Mouse (Mus musculus) heart, adult 2 months (tissue): ENCODE measurements at regions not wholly inside any gene's neighbourhood (a gene's known extent, or its start where the extent isn't known, plus 50 kb on each side); places are given as distances from the start of the nearest gene placed in this dataset.

ENCODE experiments used
- DNase-seq, 2 experiments: peaks; one replicate each; pipeline ENCODE4 v3.0.0; 2021
- H3K27ac ChIP-seq: fragments of 200-600 bp; 2 replicates; pipeline ENCODE4 v1.8.1; 2022
- H3K27me3 ChIP-seq: fragments of 200-500 bp; 2 replicates; pipeline ENCODE4 v1.6.1; 2012; ENCODE audit warnings: mild to moderate bottlenecking, low read length, inconsistent platforms, mixed read lengths; ENCODE audit not compliant: control insufficient read depth, insufficient read depth
- H3K36me3 ChIP-seq: fragments of 200-500 bp; 2 replicates; pipeline ENCODE4 v1.6.1; 2012; ENCODE audit warnings: low read length, inconsistent platforms; ENCODE audit not compliant: control insufficient read depth, insufficient read depth
- H3K4me1 ChIP-seq: fragments of 200-500 bp; 2 replicates; pipeline ENCODE4 v1.6.1; 2011; ENCODE audit warnings: low read length; ENCODE audit not compliant: control insufficient read depth, insufficient read depth
- H3K4me3 ChIP-seq: fragments of 200-600 bp; 2 replicates; pipeline ENCODE4 v1.8.1; 2022
- H3K79me2 ChIP-seq: fragments of 200-500 bp; replicated peaks from 2 replicates; pipeline ENCODE4 v1.6.1; 2012; ENCODE audit warnings: mild to moderate bottlenecking, inconsistent platforms, low read length, moderate library complexity, mixed read lengths; ENCODE audit not compliant: control insufficient read depth, insufficient read depth
- H3K9ac ChIP-seq: fragments of 200-500 bp; 2 replicates; pipeline ENCODE4 v1.6.1; 2012; ENCODE audit warnings: low read depth, mild to moderate bottlenecking, control low read depth, inconsistent platforms, low read length, mixed read lengths
- CTCF ChIP-seq: fragments of 200-600 bp; IDR thresholded peaks from 2 replicates; pipeline ENCODE4 v1.8.1; 2022; ENCODE audit warnings: antibody characterized with exemption, mild to moderate bottlenecking, moderate library complexity
- EP300 ChIP-seq: fragments of 200-500 bp; IDR thresholded peaks from 2 replicates; pipeline ENCODE4 v1.6.1; 2011; ENCODE audit warnings: low read depth, low read length, control low read depth; ENCODE audit not compliant: insufficient read depth
- POLR2A ChIP-seq: fragments of 200-500 bp; IDR thresholded peaks from 2 replicates; pipeline ENCODE4 v1.6.1; 2011; ENCODE audit warnings: mild to moderate bottlenecking, low read depth, low read length, control low read depth; ENCODE audit not compliant: insufficient read depth
- WGBS: fragments of 180-500 bp; shearing (Covaris S2); methylation state at CpG from one replicate; pipeline ENCODE4 v1.1.7; 2018; 5-methylcytosine and 5-hydroxymethylcytosine counted together
- intact Hi-C: fragments of 180-260 bp; cut with DNase I; formaldehyde crosslinking; loops from one replicate; pipeline ENCODE4 v1.15.1; 2025

GRCm38 (mm10) chr1:153962161-153962720 lies 62.2 kb upstream of the Teddm2 start:
- no peak overlapping the region for H3K9ac ChIP-seq
- intact Hi-C loops, result no loop called here
- H3K27me3 ChIP-seq, result no peaks in the 10 kb centered on the region
- H3K4me3 ChIP-seq, result no peak overlapping the region
- TF ChIP-seq CTCF, result no peak
- TF ChIP-seq POLR2A, result no peak
- no peak for TF ChIP-seq EP300
- H3K27ac ChIP-seq, result no peak overlapping the region
- no peaks in the 10 kb centered on the region for H3K36me3 ChIP-seq
- 29% methylated on average over 8 of the region's 8 CpGs for WGBS
- DNase-seq, result no peak
- no peaks in the 10 kb centered on the region for H3K4me1 ChIP-seq
- no peaks in the 10 kb centered on the region for H3K79me2 ChIP-seq

GRCm38 (mm10) chr1:153963744-153964342 lies 63.8 kb upstream of the Teddm2 start:
- no peak for DNase-seq
- H3K9ac ChIP-seq, result no peak overlapping the region
- intact Hi-C loops, result no loop called here
- no peak overlapping the region for H3K4me3 ChIP-seq
- H3K36me3 ChIP-seq, result no peaks in the 10 kb centered on the region
- H3K27ac ChIP-seq, result no peak overlapping the region
- no peaks in the 10 kb centered on the region for H3K79me2 ChIP-seq
- no peak for TF ChIP-seq CTCF
- TF ChIP-seq EP300, result no peak
- TF ChIP-seq POLR2A, result no peak
- no peaks in the 10 kb centered on the region for H3K27me3 ChIP-seq
- 74% methylated on average over 9 of the region's 9 CpGs for WGBS
- no peaks in the 10 kb centered on the region for H3K4me1 ChIP-seq

GRCm38 (mm10) chr1:153969401-153969800 lies 69.4 kb upstream of the Teddm2 start:
- H3K4me1 ChIP-seq, result no peaks in the 10 kb centered on the region
- TF ChIP-seq CTCF (no peak), EP300 (no peak), POLR2A (no peak)
- no peaks in the 10 kb centered on the region for H3K79me2 ChIP-seq
- no peak overlapping the region for H3K4me3 ChIP-seq
- H3K27me3 ChIP-seq, result no peaks in the 10 kb centered on the region
- WGBS, result 71% methylated on average over 4 of the region's 4 CpGs
- H3K27ac ChIP-seq, result no peak overlapping the region
- H3K9ac ChIP-seq, result no peak overlapping the region
- H3K36me3 ChIP-seq, result no peaks in the 10 kb centered on the region
- no peak for DNase-seq
- intact Hi-C loops, result no loop called here

GRCm38 (mm10) chr1:153974300-153974699 lies 74.3 kb upstream of the Teddm2 start:
- intact Hi-C loops, result no loop called here
- TF ChIP-seq EP300 (no peak), CTCF (no peak), POLR2A (no peak)
- no peak overlapping the region for H3K9ac ChIP-seq
- H3K27me3 ChIP-seq, result no peaks in the 10 kb centered on the region
- no peak for DNase-seq
- H3K4me3 ChIP-seq, result no peak overlapping the region
- no peaks in the 10 kb centered on the region for H3K4me1 ChIP-seq
- WGBS, result 42% methylated on average over 1 of the region's 1 CpGs
- H3K27ac ChIP-seq, result no peak overlapping the region
- H3K36me3 ChIP-seq, result no peaks in the 10 kb centered on the region
- H3K79me2 ChIP-seq, result no peaks in the 10 kb centered on the region

GRCm38 (mm10) chr1:153977963-153978726 lies 78.1 kb upstream of the Teddm2 start:
- Histone ChIP-seq H3K4me1 (peaks cover 1% of the 10 kb centered on the region; the same call in 1 of the 2 replicates), H3K4me3 (no peak overlapping the region), H3K9ac (no peak overlapping the region), H3K36me3 (no peaks in the 10 kb centered on the region), H3K79me2 (no peaks in the 10 kb centered on the region), H3K27me3 (no peaks in the 10 kb centered on the region), H3K27ac (no peak overlapping the region)
- TF ChIP-seq EP300 (no peak), CTCF (no peak), POLR2A (no peak)
- DNase-seq, result no peak
- intact Hi-C loops, result no loop called here
- WGBS, result 76% methylated on average over 5 of the region's 5 CpGs

- peak; percentile 44 to 62 for DNase-seq
- TF ChIP-seq POLR2A (no peak), EP300 (no peak), CTCF (no peak)
- Histone ChIP-seq H3K4me3 (no peak overlapping the region), H3K27me3 (no peaks in the 10 kb centered on the region), H3K27ac (no peak overlapping the region), H3K79me2 (no peaks in the 10 kb centered on the region), H3K9ac (no peak overlapping the region), H3K4me1 (peaks cover 1% of the 10 kb centered on the region; the same call in 1 of the 2 replicates), H3K36me3 (no peaks in the 10 kb centered on the region)
- intact Hi-C loops, result no loop called here
- 47% methylated on average over 6 of the region's 6 CpGs for WGBS
Observed at GRCm38 (mm10) chr1:153980886-153981285, 80.9 kb upstream of the Teddm2 start.
